Mouse (Mus musculus): ENCODE data around the gene Nexn.

Gene Nexn

DNA sequence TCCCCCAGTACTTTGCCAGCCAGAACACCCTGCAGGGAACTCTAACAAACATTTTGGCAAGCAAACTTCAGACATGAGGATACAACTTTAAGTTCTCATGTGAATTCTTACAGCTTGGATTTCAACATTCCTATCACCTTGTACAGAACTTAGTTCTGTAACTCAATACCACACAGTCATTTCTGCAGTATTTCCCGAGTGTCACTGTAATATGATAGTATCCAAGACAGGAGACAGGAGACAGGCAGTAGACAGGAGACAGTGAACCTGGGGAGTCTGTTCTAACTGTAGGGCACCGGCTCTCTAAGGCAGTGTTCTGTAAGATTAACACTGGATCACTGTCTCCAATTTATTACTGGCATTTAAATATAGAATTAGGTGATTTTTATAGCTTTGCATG lies 12.3 kb upstream of the Nexn start:
- DNase-seq (ENCODE audit: low spot score in 2 of 2), result no peak

GRCm38 (mm10) chr3:152277912-152278311 lies 11.8 kb upstream of the Nexn start:
- DNase-seq (ENCODE audit: low spot score in 2 of 2), result no peak

- DNase-seq (ENCODE audit: low spot score in 2 of 2), result no peak
Observed at GRCm38 (mm10) chr3:152276935-152277334, 10.8 kb upstream of the Nexn start.

GRCm38 (mm10) chr3:152275008-152275407 lies 8.9 kb upstream of the Nexn start:
- DNase-seq (ENCODE audit: low spot score in 2 of 2), result no peak

DNA sequence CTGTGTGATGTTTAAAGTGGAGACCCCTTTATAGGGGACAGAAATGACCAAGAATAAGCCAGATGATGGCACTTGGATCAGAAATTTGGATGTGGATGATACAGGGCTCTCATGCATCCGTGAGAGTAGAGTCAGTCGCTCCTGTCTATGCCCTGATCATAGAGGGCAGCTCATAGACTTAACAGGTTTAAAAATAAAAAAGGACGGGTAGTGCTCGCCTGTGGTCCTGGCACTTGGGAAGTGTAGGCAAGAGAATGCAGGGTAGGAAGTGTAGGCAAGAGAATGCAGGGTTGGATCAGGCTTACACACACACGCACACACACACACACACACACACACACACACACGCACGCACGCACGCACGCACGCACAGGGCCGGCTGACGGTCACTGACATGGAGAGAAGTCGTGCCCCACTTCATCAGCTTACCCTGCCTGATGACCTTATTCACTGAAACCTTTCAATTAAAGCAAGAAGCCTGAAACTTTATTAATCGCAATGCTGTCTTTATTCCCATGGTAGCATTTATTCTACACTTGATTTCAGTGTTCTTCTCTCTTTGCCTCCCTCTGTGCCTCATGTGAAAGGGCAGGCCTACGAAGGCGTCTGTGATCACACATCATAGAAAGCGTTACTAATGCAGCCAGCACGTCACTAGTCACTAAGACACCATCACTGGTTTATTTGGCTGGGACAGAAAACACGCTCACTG lies 7.0 kb upstream of the Nexn start:
- no peak for DNase-seq (ENCODE audit: low spot score in 2 of 2)

DNA sequence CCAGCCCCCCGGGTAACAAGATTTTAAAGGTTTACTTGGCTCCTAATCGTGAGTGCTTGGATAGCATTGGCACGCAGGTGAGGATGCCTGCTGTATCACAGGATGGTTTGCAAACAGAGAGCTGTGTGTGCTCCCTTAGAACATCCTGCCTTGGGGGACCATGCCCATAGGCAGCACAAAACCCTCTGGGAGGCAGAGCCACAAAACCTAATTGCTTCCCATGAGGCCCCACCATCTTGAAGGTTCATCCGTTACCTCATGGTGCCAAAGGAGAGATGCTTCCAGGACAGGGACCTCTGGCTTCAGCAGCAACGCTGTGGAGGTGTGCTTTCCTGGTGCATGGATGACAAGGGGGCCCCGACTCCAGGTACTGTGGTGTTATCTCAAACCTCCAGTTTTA lies 5.7 kb upstream of the Nexn start:
- no peak for DNase-seq (ENCODE audit: low spot score in 2 of 2)

DNA sequence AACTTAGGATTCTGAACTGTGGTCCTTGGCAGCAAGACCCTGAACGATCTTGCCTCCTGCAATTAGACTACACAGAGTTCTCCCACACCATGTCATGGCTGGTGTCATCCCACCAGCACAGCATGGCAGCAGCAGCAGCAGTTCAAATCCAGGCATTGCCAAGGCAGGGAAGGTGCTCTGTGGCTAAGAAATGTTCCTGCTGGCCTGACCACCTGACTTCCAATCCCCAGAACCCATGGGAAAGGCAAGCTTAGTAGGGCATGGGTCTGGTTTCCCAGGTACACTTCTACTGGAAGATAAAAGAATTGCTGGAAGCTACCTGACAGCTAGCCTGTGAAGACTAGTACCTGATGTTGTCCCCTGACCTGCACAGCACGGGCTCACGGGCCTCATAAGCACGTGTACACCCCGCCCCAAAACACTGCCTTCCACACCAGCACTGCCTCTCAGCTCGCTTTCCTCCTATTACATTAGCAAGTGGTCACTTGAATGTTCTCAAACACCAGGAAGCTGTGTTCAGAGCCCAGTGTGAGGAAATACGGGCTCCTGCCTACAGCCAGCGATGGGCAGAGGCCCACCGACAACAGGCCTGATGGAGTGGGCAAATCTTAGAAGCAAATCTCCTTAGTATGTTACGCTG lies 5.0 kb upstream of the Nexn start:
- DNase-seq (ENCODE audit: low spot score in 2 of 2), result no peak

DNA sequence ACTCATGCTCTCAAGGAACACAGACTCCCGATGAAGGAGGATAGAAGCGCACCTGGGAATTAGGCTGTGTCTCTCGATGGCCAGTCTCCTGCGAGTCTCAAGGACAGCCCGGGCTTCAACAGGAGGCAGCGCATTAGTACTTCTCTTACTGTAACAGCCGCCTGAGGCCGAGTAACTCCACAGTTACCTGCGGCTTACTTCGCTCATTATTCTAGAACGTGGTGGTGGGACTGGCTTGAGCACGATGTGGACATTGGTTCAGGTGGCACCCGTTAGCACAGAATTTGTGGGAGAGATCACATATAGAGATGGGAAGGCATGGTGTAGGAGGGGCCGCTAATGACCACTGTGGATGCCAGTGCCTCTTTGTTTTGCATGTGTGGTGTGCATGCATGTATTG lies 1.9 kb upstream of the Nexn start:
- no peak for DNase-seq (ENCODE audit: low spot score in 2 of 2)

DNA sequence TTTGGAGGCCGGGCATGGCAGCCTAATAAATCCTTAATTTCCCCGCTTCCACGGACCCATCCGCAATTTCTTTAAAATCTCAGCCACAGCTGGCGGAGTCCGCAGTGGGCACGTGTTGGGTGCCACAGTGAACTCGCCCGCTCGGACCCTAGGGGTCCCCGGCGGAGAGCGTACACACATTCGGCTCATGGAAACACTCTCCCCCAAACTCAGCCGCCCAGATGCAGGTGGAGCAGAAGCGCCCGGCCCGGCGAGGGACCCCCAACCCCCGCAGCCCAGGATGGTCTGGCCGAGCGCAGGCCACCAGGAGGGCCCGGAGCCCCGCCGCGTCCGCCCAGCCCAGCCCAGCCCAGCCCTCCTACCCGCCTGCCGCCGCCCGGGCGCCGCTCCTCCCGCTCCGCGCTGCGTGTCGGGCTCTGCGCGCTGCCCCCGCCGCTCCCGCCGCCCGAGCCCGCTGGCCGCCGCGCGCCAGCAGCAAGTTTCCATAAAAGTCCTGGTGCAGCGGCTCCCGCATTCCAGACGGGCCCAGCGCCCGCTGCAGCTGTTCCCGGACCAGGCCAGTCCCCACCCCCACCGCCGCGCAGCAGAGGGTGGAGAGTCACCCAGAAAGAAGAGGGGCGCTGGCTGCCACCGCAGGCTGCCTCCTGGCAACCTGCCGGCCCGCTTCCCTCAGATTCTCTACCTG lies 657 bp downstream of the Nexn start:
- peak; percentile 57 to 61 for DNase-seq (ENCODE audit: low spot score in 2 of 2)

- DNase-seq (ENCODE audit: low spot score in 2 of 2), result no peak
Observed at GRCm38 (mm10) chr3:152264830-152265229, 1.3 kb downstream of the Nexn start.

DNA sequence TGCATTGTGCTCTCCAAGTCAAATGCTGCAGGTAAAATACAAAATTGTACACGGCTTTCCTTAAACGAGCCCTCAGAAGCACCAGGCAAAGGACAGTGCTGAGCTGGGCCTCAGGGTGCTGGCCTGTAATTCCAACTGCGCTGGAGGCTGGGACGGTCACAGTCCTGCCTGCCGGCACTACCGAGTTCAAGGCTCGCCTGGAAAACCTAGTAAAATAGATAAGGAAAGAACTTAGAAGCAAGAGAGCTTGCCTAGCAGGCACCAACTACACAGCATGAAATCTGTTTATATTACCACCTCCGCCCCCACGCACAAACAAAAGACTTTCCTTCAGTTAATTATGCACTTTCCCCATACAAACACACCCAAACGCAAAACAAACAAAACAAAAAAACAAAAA lies 1.8 kb downstream of the Nexn start:
- DNase-seq (ENCODE audit: low spot score in 2 of 2), result no peak

DNA sequence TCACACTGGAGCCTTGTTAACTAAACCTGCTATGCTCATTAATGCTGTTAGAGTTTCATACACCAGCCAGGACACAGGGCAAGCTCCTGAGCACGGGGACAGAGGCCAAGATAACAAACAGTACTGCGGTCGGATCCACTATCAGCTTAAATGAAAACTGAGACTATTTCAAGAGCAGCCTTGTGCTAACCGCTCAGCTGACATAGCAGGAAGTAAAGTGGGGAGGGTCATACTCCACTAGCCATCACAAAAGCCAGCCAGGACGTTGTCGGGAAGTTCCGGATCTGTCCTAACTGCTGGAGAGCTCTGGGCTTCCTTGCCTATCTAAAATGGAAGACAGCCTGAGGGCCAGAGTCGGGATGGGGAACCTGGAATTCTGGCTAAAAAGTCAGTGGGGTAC lies 4.2 kb downstream of the Nexn start:
- DNase-seq (ENCODE audit: low spot score in 2 of 2), result no peak

GRCm38 (mm10) chr3:152261436-152261835 lies 4.7 kb downstream of the Nexn start:
- no peak for DNase-seq (ENCODE audit: low spot score in 2 of 2)

DNA sequence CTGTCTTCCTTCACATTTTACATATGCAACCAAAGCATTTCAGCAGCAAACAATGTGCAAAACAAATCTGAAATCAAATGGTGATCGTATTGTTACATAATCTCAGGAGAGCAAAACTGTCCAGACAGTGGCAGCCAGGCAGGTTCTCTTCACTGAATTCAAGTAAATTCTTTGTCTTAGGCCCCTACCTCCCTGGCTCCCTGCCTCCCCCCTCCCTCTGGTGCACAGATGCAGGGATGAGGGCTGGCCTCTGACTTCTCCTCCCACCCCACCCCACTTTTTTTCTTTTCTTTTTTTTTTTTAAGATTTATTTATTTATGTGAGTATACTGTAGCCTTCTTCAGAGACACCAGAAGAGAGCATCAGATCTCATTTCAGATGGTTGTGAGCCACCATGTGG lies 5.8 kb downstream of the Nexn start:
- DNase-seq (ENCODE audit: low spot score in 2 of 2), result no peak

GRCm38 (mm10) chr3:152259409-152259808 lies 6.7 kb downstream of the Nexn start:
- DNase-seq (ENCODE audit: low spot score in 2 of 2), result peak; percentile 73 to 83

DNA sequence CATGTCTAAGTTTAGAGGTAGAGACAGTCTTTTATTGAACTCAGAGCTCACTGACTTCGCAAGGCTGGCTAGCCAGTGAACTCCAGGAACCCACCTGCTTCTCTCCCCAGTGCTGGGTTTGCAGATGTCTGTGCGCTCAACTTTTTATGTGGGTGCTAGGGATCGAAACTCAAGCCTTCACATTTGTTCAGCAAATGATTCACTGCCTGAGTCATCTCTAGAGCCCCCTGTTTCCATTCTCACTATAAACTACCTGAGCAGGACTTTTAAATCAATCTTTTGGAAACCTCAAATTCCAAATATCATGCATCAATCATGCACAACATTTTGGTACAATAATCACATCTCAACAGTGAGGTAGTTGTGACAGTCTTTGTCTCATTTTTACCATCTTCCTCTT lies 8.6 kb downstream of the Nexn start:
- no peak for DNase-seq (ENCODE audit: low spot score in 2 of 2)

- no peak for DNase-seq (ENCODE audit: low spot score in 2 of 2)
Observed at GRCm38 (mm10) chr3:152250487-152250886, 15.7 kb downstream of the Nexn start.

DNA sequence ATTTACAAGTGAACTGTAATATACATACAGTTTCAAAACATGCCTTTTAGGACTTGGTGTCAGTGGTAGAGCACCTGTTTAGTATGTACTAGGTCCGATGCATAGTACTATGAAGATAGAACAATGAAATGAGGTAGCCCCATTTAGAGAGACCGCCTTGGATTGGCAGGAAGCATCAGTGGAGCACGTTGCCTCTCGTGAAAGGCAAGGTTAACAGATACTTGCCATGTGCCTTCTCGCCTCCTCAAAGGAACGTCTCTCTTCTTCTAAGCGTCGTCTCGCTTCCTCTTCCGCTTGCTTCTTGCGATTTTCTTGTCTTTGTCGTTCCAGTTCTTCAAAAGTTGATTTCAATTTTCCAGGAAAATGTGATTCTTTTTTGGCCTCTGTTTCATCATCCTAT lies 18.4 kb downstream of the Nexn start:
- DNase-seq (ENCODE audit: low spot score in 2 of 2), result no peak

DNA sequence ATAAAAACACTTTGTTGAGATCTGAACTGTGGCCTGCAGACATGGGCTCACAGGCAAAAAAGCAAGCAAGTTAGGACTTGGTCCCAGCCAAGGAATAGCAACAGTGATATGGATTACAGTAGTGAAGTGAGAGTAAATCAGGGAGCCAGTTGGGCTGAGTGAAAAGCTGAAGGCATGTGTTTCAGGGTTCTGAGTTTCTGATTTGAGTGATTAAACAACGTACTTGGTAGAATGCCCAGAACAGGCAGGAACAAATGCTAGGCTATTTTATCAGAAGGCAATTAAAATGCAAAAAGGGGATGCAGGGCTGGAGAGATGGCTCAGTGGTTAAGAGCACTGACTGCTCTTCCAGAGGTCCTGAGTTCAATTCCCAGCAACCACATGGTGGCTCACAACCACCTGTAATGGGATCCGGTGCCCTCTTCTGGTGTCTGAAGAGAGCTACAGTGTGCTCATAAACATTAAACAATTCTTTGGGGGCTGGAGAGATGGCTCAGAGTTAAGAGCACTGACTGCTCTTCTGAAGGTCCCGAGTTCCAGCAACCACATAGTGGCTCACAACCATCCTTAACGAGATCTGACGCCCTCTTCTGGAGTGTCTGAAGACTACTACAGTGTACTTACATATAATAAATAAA lies 20.8 kb downstream of the Nexn start:
- no peak for DNase-seq (ENCODE audit: low spot score in 2 of 2)

DNA sequence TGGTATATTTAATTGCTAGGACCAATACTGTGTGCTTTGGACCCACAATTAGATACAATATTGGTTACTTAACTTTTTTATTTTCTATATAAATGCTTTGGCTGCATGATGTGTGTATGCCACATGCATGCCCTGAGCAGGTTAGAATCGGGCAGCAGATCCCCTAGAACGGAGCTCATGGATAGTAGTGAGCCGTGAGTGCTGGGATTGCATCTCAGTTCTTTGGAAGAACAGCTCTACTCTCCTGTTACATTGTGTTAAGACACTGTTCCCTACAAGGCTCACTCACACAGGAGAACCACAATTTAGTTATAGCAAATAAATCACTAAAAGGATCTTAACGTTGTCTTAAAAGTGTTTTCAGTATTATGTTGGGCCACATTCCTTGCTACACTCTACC lies 22.8 kb downstream of the Nexn start:
- no peak for DNase-seq (ENCODE audit: low spot score in 2 of 2)

GRCm38 (mm10) chr3:152241098-152241497 lies 25.1 kb downstream of the Nexn start:
- no peak for DNase-seq (ENCODE audit: low spot score in 2 of 2)

GRCm38 (mm10) chr3:152239592-152239991 lies 26.6 kb downstream of the Nexn start:
- DNase-seq (ENCODE audit: low spot score in 2 of 2), result no peak

GRCm38 (mm10) chr3:152238836-152239235 lies 27.3 kb downstream of the Nexn start:
- DNase-seq (ENCODE audit: low spot score in 2 of 2), result no peak

All from right cerebral cortex, postnatal 10 days (tissue).